Mouse (Mus musculus) hindbrain, embryonic 10.5 days (tissue): ENCODE results near the gene Nr3c2. TPM values are rescaled to one million over a fixed set of nuclear protein-coding genes. Genes with fewer than 3 reads are reported as not detected.
A peak's percentile ranks its signal among the peaks of the same experiment; 100 is the strongest.

Experiments
- DNase-seq: peaks from one replicate; pipeline ENCODE4 v3.0.0-alpha.2; 2017; ENCODE audit warnings: low spot score
- H3K27ac ChIP-seq: fragments of 300-500 bp; sonication (generic); 2 replicates; pipeline ENCODE4 v1.5.1; 2016; ENCODE audit warnings: mild to moderate bottlenecking, moderate library complexity
- H3K27me3 ChIP-seq: fragments of 300-500 bp; sonication (generic); 2 replicates; pipeline ENCODE4 v1.6.1; 2016; ENCODE audit warnings: mild to moderate bottlenecking; ENCODE audit not compliant: poor library complexity, insufficient read depth, severe bottlenecking
- H3K36me3 ChIP-seq: fragments of 300-500 bp; sonication (generic); 2 replicates; pipeline ENCODE4 v1.6.1; 2016; ENCODE audit warnings: mild to moderate bottlenecking, moderate library complexity
- H3K4me1 ChIP-seq: fragments of 300-500 bp; sonication (generic); replicated peaks from 2 replicates; pipeline ENCODE4 v1.6.1; 2016; ENCODE audit warnings: mild to moderate bottlenecking
- H3K4me3 ChIP-seq: fragments of 300-500 bp; sonication (generic); 2 replicates; pipeline ENCODE4 v1.5.1; 2016; ENCODE audit warnings: mild to moderate bottlenecking, moderate library complexity
- H3K9me3 ChIP-seq: fragments of 300-500 bp; sonication (generic); 2 replicates; pipeline ENCODE4 v1.6.1; 2016; ENCODE audit warnings: mild to moderate bottlenecking, moderate library complexity
- WGBS: fragments of 180-500 bp; shearing (Covaris S2); methylation state at CpG from one replicate; pipeline ENCODE4 v1.1.7; 2016; 5-methylcytosine and 5-hydroxymethylcytosine counted together
- polyA plus RNA-seq: library from polyadenylated mRNA; unstranded; fragments of >200 nt; fragmentation: Nextera tagmentation; extraction: Ambion mirVana; gene quantifications from 2 replicates; pipeline ENCODE4 v1.2.1, GENCODE M21; 2016

The Nr3c2 gene
- polyA plus RNA-seq, 1 experiment from 2014 or later, result 0.72 TPM

GRCm38 (mm10) chr8:76987876-76988275, 88.6 kb downstream of the Nr3c2 start:
- Histone ChIP-seq H3K36me3 (no peaks in the 10 kb centered on the region), H3K4me3 (no peak overlapping the region), H3K9me3 (no peaks in the 10 kb centered on the region), H3K27me3 (no peaks in the 10 kb centered on the region), H3K4me1 (no peaks in the 10 kb centered on the region), H3K27ac (no peak overlapping the region)
- whole genome bisulfite sequencing, result 94% methylated on average over 3 of the region's 3 CpGs
- DNase-seq, result no peak

GRCm38 (mm10) chr8:76998276-76998675, 99.0 kb downstream of the Nr3c2 start:
- Histone ChIP-seq H3K4me3 (no peak overlapping the region), H3K27ac (no peak overlapping the region), H3K4me1 (no peaks in the 10 kb centered on the region), H3K9me3 (no peaks in the 10 kb centered on the region), H3K36me3 (no peaks in the 10 kb centered on the region), H3K27me3 (no peaks in the 10 kb centered on the region)
- WGBS, result 85% methylated on average over 4 of the region's 4 CpGs
- no peak for DNase-seq

GRCm38 (mm10) chr8:77009425-77009824, 110.2 kb downstream of the Nr3c2 start:
- DNase-seq, result peak; percentile 6
- no peak overlapping the region for H3K27ac ChIP-seq
- no peak overlapping the region for H3K4me3 ChIP-seq
- no peaks in the 10 kb centered on the region for H3K27me3 ChIP-seq
- no peaks in the 10 kb centered on the region for H3K36me3 ChIP-seq
- WGBS, result 71% methylated on average over 10 of the region's 10 CpGs
- H3K4me1 ChIP-seq, result no peaks in the 10 kb centered on the region
- no peaks in the 10 kb centered on the region for H3K9me3 ChIP-seq

GRCm38 (mm10) chr8:77011985-77012384, 112.7 kb downstream of the Nr3c2 start:
- peaks cover 2% of the 10 kb centered on the region; the same call in 1 of the 2 replicates for H3K9me3 ChIP-seq
- WGBS, result 80% methylated on average over 3 of the region's 3 CpGs
- no peak for DNase-seq
- H3K4me3 ChIP-seq, result no peak overlapping the region
- no peaks in the 10 kb centered on the region for H3K36me3 ChIP-seq
- no peaks in the 10 kb centered on the region for H3K4me1 ChIP-seq
- H3K27ac ChIP-seq, result no peak overlapping the region
- no peaks in the 10 kb centered on the region for H3K27me3 ChIP-seq

GRCm38 (mm10) chr8:77012641-77013040, 113.4 kb downstream of the Nr3c2 start:
- Histone ChIP-seq H3K36me3 (no peaks in the 10 kb centered on the region), H3K27me3 (no peaks in the 10 kb centered on the region), H3K4me3 (no peak overlapping the region), H3K4me1 (no peaks in the 10 kb centered on the region), H3K9me3 (peaks cover 2% of the 10 kb centered on the region; the same call in 1 of the 2 replicates), H3K27ac (no peak overlapping the region)
- 78% methylated on average over 6 of the region's 6 CpGs for WGBS
- no peak for DNase-seq

GRCm38 (mm10) chr8:77016713-77017112, 117.5 kb downstream of the Nr3c2 start:
- Histone ChIP-seq H3K9me3 (peaks cover 2% of the 10 kb centered on the region; the same call in 1 of the 2 replicates), H3K27ac (no peak overlapping the region), H3K36me3 (no peaks in the 10 kb centered on the region), H3K4me1 (no peaks in the 10 kb centered on the region), H3K4me3 (no peak overlapping the region), H3K27me3 (no peaks in the 10 kb centered on the region)
- WGBS, result 93% methylated on average over 3 of the region's 3 CpGs
- DNase-seq, result no peak

GRCm38 (mm10) chr8:77023837-77024710, 124.8 kb downstream of the Nr3c2 start:
- WGBS, result 84% methylated on average over 13 of the region's 13 CpGs
- H3K27me3 ChIP-seq, result no peaks in the 10 kb centered on the region
- H3K9me3 ChIP-seq, result 0 out of 2 replicates have a peak, but pooled peaks cover 3% of the 10 kb centered on the region
- no peak for DNase-seq
- no peak overlapping the region for H3K27ac ChIP-seq
- no peaks in the 10 kb centered on the region for H3K4me1 ChIP-seq
- H3K36me3 ChIP-seq, result no peaks in the 10 kb centered on the region
- no peak overlapping the region for H3K4me3 ChIP-seq

GRCm38 (mm10) chr8:77031213-77031612, 132.0 kb downstream of the Nr3c2 start:
- no peak for DNase-seq
- Histone ChIP-seq H3K4me1 (no peaks in the 10 kb centered on the region), H3K4me3 (no peak overlapping the region), H3K27me3 (no peaks in the 10 kb centered on the region), H3K9me3 (0 out of 2 replicates have a peak, but pooled peaks cover 3% of the 10 kb centered on the region), H3K36me3 (no peaks in the 10 kb centered on the region), H3K27ac (no peak overlapping the region)
- 95% methylated on average over 3 of the region's 3 CpGs for WGBS

- H3K9me3 ChIP-seq, result no peaks in the 10 kb centered on the region
These were observed 134.6 kb downstream of the Nr3c2 start for GRCm38 (mm10) chr8:77033706-77034464.

GRCm38 (mm10) chr8:77034465-77034829, 135.2 kb downstream of the Nr3c2 start:
- Histone ChIP-seq H3K36me3 (no peaks in the 10 kb centered on the region), H3K27me3 (no peaks in the 10 kb centered on the region), H3K4me3 (no peak overlapping the region), H3K4me1 (no peaks in the 10 kb centered on the region), H3K9me3 (no peaks in the 10 kb centered on the region), H3K27ac (no peak overlapping the region)
- DNase-seq, result no peak
- WGBS, result 94% methylated on average over 7 of the region's 7 CpGs

More at GRCm38 (mm10) chr8:77033706-77034464, 134.6 kb downstream of the Nr3c2 start:
- H3K36me3 ChIP-seq, result no peaks in the 10 kb centered on the region
- no peaks in the 10 kb centered on the region for H3K4me1 ChIP-seq
- no peak for DNase-seq
- WGBS, result 80% methylated on average over 3 of the region's 3 CpGs
- H3K27ac ChIP-seq, result no peak overlapping the region
- no peaks in the 10 kb centered on the region for H3K27me3 ChIP-seq
- no peak overlapping the region for H3K4me3 ChIP-seq

- Histone ChIP-seq H3K36me3 (no peaks in the 10 kb centered on the region), H3K27ac (no peak overlapping the region), H3K27me3 (no peaks in the 10 kb centered on the region), H3K4me3 (no peak overlapping the region), H3K4me1 (no peaks in the 10 kb centered on the region), H3K9me3 (no peaks in the 10 kb centered on the region)
- 96% methylated on average over 5 of the region's 5 CpGs for WGBS
- DNase-seq, result no peak
These were observed 142.0 kb downstream of the Nr3c2 start for GRCm38 (mm10) chr8:77041214-77041613.

- Histone ChIP-seq H3K27me3 (no peaks in the 10 kb centered on the region), H3K27ac (no peak overlapping the region), H3K4me1 (no peaks in the 10 kb centered on the region), H3K4me3 (no peak overlapping the region), H3K9me3 (no peaks in the 10 kb centered on the region), H3K36me3 (no peaks in the 10 kb centered on the region)
- WGBS, result 90% methylated on average over 12 of the region's 12 CpGs
- DNase-seq, result no peak
These were observed 145.6 kb downstream of the Nr3c2 start for GRCm38 (mm10) chr8:77044849-77045248.

- no peak overlapping the region for H3K4me3 ChIP-seq
- WGBS, result 96% methylated on average over 1 of the region's 1 CpGs
These were observed 146.5 kb downstream of the Nr3c2 start for GRCm38 (mm10) chr8:77045711-77046110.

More at GRCm38 (mm10) chr8:77045711-77046110, 146.5 kb downstream of the Nr3c2 start:
- Histone ChIP-seq H3K36me3 (no peaks in the 10 kb centered on the region), H3K9me3 (no peaks in the 10 kb centered on the region), H3K4me1 (no peaks in the 10 kb centered on the region), H3K27me3 (no peaks in the 10 kb centered on the region), H3K27ac (no peak overlapping the region)
- no peak for DNase-seq
